Mouse (Mus musculus): ENCODE results near the gene Cela3b.

DNA sequence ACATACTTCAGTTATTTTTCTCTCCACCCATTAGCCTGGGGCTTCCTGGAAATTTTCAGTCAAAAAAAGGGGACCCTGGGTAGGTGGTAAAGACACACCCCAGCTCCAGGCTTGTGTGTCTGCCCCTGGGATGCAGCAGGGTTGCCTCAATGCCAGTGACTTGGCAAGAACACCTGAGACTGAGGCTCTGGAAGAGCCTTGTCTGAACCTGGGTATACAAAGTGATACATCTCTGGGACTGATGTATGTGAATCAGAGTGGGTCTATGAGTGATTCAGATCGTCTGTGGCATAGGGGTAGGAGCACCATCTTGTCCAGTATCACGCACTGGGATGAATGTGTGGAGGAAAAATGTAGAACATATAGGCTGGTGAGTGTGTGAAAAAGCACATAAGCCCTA is 37.2 kb upstream of the Cela3b start:
- no peak for TF ChIP-seq CTCF (IDR thresholded peaks at IDR 0.05; ENCODE audit: low read depth, low read length)
- TF ChIP-seq POLR2A (IDR thresholded peaks at IDR 0.05; ENCODE audit: extremely low read depth, insufficient read depth, low read length), result no peak

All from liver, adult 2 months (tissue).